Mouse (Mus musculus) midbrain, embryonic 14.5 days (tissue): ENCODE data around the gene Arhgap22. TPM values are rescaled to one million over a fixed set of nuclear protein-coding genes. Genes with fewer than 3 reads are reported as not detected.

Experiments
- ATAC-seq: fragments of 200-750 bp; cut with Nextera tagmentation; 2 replicates; pipeline ENCODE4 v1.8.0; 2017; ENCODE audit warnings: moderate number of reproducible peaks, moderate library complexity; ENCODE audit not compliant: low FRiP score, low TSS enrichment
- DNase-seq: peaks from one replicate; pipeline ENCODE4 v3.0.0-alpha.2; 2015
- H3K27ac ChIP-seq: fragments of 300-500 bp; sonication (generic); replicated peaks from 2 replicates; pipeline ENCODE4 v1.5.1; 2014; ENCODE audit warnings: mild to moderate bottlenecking, low read depth, low read length, moderate library complexity
- H3K27me3 ChIP-seq: fragments of 300-500 bp; sonication (generic); 2 replicates; pipeline ENCODE4 v1.6.1; 2014; ENCODE audit warnings: low read length, control low read depth, mixed read lengths; ENCODE audit not compliant: control insufficient read depth, insufficient read depth
- H3K36me3 ChIP-seq: fragments of 300-500 bp; sonication (generic); 2 replicates; pipeline ENCODE4 v1.6.1; 2014; ENCODE audit warnings: low read length, control low read depth; ENCODE audit not compliant: control insufficient read depth, insufficient read depth
- H3K4me1 ChIP-seq: fragments of 300-500 bp; sonication (generic); 2 replicates; pipeline ENCODE4 v1.6.1; 2014; ENCODE audit warnings: mild to moderate bottlenecking, antibody characterized with exemption, low read length, control low read depth; ENCODE audit not compliant: control insufficient read depth, insufficient read depth
- H3K4me2 ChIP-seq: fragments of 300-500 bp; sonication (generic); 2 replicates; pipeline ENCODE4 v1.6.1; 2014; ENCODE audit warnings: mild to moderate bottlenecking, low read length, moderate library complexity
- H3K4me3 ChIP-seq: fragments of 300-500 bp; sonication (generic); replicated peaks from 2 replicates; pipeline ENCODE4 v1.5.1; 2014; ENCODE audit warnings: low read depth, low read length
- H3K9ac ChIP-seq: fragments of 300-500 bp; sonication (generic); replicated peaks from 2 replicates; pipeline ENCODE4 v1.6.1; 2014; ENCODE audit warnings: mild to moderate bottlenecking, low read length, moderate library complexity
- H3K9me3 ChIP-seq: fragments of 300-500 bp; sonication (generic); 2 replicates; pipeline ENCODE4 v1.6.1; 2016; ENCODE audit warnings: low read length, control low read depth, mixed read lengths; ENCODE audit not compliant: control insufficient read depth
- WGBS: fragments of 180-500 bp; shearing (Covaris S2); extraction: QIAGEN DNeasy Blood & Tissue Kit; methylation state at CpG from one replicate; pipeline ENCODE4 v1.1.7; 2014; 5-methylcytosine and 5-hydroxymethylcytosine counted together
- polyA plus RNA-seq: library from polyadenylated mRNA; unstranded; fragments of >200 nt; fragmentation: Nextera tagmentation; extraction: Ambion mirVana; gene quantifications from 2 replicates; pipeline ENCODE4 v1.2.1, GENCODE M21; 2014

Arhgap22 gene
- polyA plus RNA-seq, 1 experiment from 2014 or later: 1.4 TPM

- WGBS: 76% methylated on average over 2 of the region's 2 CpGs
- H3K27me3 ChIP-seq: no peaks in the 10 kb centered on the region
- ATAC-seq: no peak
Observed at GRCm38 (mm10) chr14:33278374-33278773, 64.5 kb downstream of the Arhgap22 start.

GRCm38 (mm10) chr14:33280921-33281320 is 67.1 kb downstream of the Arhgap22 start:
- Histone ChIP-seq H3K4me3 (no peak overlapping the region), H3K4me2 (no peak overlapping the region), H3K9ac (no peak overlapping the region), H3K27me3 (no peaks in the 10 kb centered on the region), H3K4me1 (no peaks in the 10 kb centered on the region), H3K9me3 (no peaks in the 10 kb centered on the region), H3K27ac (no peak overlapping the region), H3K36me3 (no peaks in the 10 kb centered on the region)
- ATAC-seq (no peak), DNase-seq (no peak)
- 91% methylated on average over 2 of the region's 2 CpGs for WGBS

More at GRCm38 (mm10) chr14:33278374-33278773, 64.5 kb downstream of the Arhgap22 start:
- no peaks in the 10 kb centered on the region for H3K36me3 ChIP-seq
- H3K4me3 ChIP-seq: no peak overlapping the region
- no peak for DNase-seq
- H3K4me1 ChIP-seq: no peaks in the 10 kb centered on the region
- no peak overlapping the region for H3K9ac ChIP-seq
- H3K27ac ChIP-seq: no peak overlapping the region
- H3K9me3 ChIP-seq: no peaks in the 10 kb centered on the region
- H3K4me2 ChIP-seq: no peak overlapping the region

- Histone ChIP-seq H3K4me2 (no peak overlapping the region), H3K4me3 (no peak overlapping the region), H3K9ac (no peak overlapping the region), H3K27me3 (no peaks in the 10 kb centered on the region), H3K9me3 (no peaks in the 10 kb centered on the region), H3K36me3 (no peaks in the 10 kb centered on the region), H3K4me1 (no peaks in the 10 kb centered on the region), H3K27ac (no peak overlapping the region)
- ATAC-seq: no peak
- DNase-seq: no peak
- 76% methylated on average over 4 of the region's 4 CpGs for WGBS
Observed at GRCm38 (mm10) chr14:33282447-33282846, 68.6 kb downstream of the Arhgap22 start.

GRCm38 (mm10) chr14:33287920-33288319 is 74.1 kb downstream of the Arhgap22 start:
- H3K27me3 ChIP-seq: no peaks in the 10 kb centered on the region
- WGBS: 75% methylated on average over 4 of the region's 4 CpGs
- DNase-seq (no peak), ATAC-seq (no peak)
- no peak overlapping the region for H3K9ac ChIP-seq
- no peak overlapping the region for H3K4me3 ChIP-seq
- no peaks in the 10 kb centered on the region for H3K4me1 ChIP-seq
- no peak overlapping the region for H3K4me2 ChIP-seq
- H3K9me3 ChIP-seq: no peaks in the 10 kb centered on the region
- H3K27ac ChIP-seq: no peak overlapping the region
- H3K36me3 ChIP-seq: no peaks in the 10 kb centered on the region

GRCm38 (mm10) chr14:33290038-33290437 is 76.2 kb downstream of the Arhgap22 start:
- H3K9ac ChIP-seq: no peak overlapping the region
- 89% methylated on average over 9 of the region's 9 CpGs for WGBS
- no peak overlapping the region for H3K27ac ChIP-seq
- no peak overlapping the region for H3K4me2 ChIP-seq
- H3K36me3 ChIP-seq: no peaks in the 10 kb centered on the region
- H3K4me3 ChIP-seq: no peak overlapping the region
- no peak for ATAC-seq
- H3K9me3 ChIP-seq: no peaks in the 10 kb centered on the region
- no peak for DNase-seq
- no peaks in the 10 kb centered on the region for H3K4me1 ChIP-seq
- no peaks in the 10 kb centered on the region for H3K27me3 ChIP-seq

- Histone ChIP-seq H3K9ac (no peak overlapping the region), H3K27me3 (no peaks in the 10 kb centered on the region), H3K9me3 (no peaks in the 10 kb centered on the region), H3K4me1 (0 out of 2 replicates have a peak, but pooled peaks cover 11% of the 10 kb centered on the region), H3K4me3 (no peak overlapping the region), H3K27ac (no peak overlapping the region), H3K4me2 (no peak overlapping the region), H3K36me3 (no peaks in the 10 kb centered on the region)
- DNase-seq: no peak
- no peak for ATAC-seq
- WGBS: 34% methylated on average over 1 of the region's 1 CpGs
Observed at GRCm38 (mm10) chr14:33294488-33294887, 80.7 kb downstream of the Arhgap22 start.

GRCm38 (mm10) chr14:33296698-33297341 is 83.0 kb downstream of the Arhgap22 start:
- Histone ChIP-seq H3K9me3 (no peaks in the 10 kb centered on the region), H3K9ac (no peak overlapping the region), H3K4me1 (0 out of 2 replicates have a peak, but pooled peaks cover 15% of the 10 kb centered on the region), H3K36me3 (no peaks in the 10 kb centered on the region), H3K27ac (no peak overlapping the region), H3K4me2 (no peak overlapping the region), H3K27me3 (no peaks in the 10 kb centered on the region), H3K4me3 (no peak overlapping the region)
- WGBS: 63% methylated on average over 16 of the region's 16 CpGs
- peak; percentile 65 for DNase-seq
- ATAC-seq: peak; percentile 46; the same call in 1 of the 2 replicates

GRCm38 (mm10) chr14:33300591-33300990 is 86.8 kb downstream of the Arhgap22 start:
- Histone ChIP-seq H3K4me1 (0 out of 2 replicates have a peak, but pooled peaks cover 15% of the 10 kb centered on the region), H3K4me3 (no peak overlapping the region), H3K27ac (no peak overlapping the region), H3K9me3 (no peaks in the 10 kb centered on the region), H3K4me2 (no peak overlapping the region), H3K27me3 (no peaks in the 10 kb centered on the region), H3K9ac (no peak overlapping the region), H3K36me3 (no peaks in the 10 kb centered on the region)
- no peak for DNase-seq
- no peak for ATAC-seq
- WGBS: 26% methylated on average over 2 of the region's 2 CpGs

- no peak overlapping the region for H3K9ac ChIP-seq
- ATAC-seq: peak; percentile 62
- no peaks in the 10 kb centered on the region for H3K9me3 ChIP-seq
Observed at GRCm38 (mm10) chr14:33303348-33303819, 89.6 kb downstream of the Arhgap22 start.

More at GRCm38 (mm10) chr14:33303348-33303819, 89.6 kb downstream of the Arhgap22 start:
- WGBS: 25% methylated on average over 9 of the region's 9 CpGs
- 0 out of 2 replicates have a peak, but pooled peaks cover 5% of the 10 kb centered on the region for H3K4me1 ChIP-seq
- no peak overlapping the region for H3K4me3 ChIP-seq
- peak; percentile 93 for DNase-seq
- H3K36me3 ChIP-seq: no peaks in the 10 kb centered on the region
- no peak overlapping the region for H3K4me2 ChIP-seq
- H3K27me3 ChIP-seq: no peaks in the 10 kb centered on the region
- no peak overlapping the region for H3K27ac ChIP-seq
